Mouse (Mus musculus) c-Kit-negative CD71-positive TER-119-positive erythroid progenitor cells, embryonic 14.5 days (primary cell): ENCODE measurements at regions not wholly inside any gene's neighbourhood (a gene's known extent, or its start where the extent isn't known, plus 50 kb on each side); places are given as distances from the start of the nearest gene placed in this dataset.

Experiments used
- DNase-seq: peaks from one replicate; pipeline ENCODE4 v3.0.0-alpha.2; 2013; ENCODE audit warnings: low read depth, low spot score

- DNase-seq = no peak
Observed at GRCm38 (mm10) chr11:111706882-111707281, 640.9 kb downstream of the Kcnj2 start.

GRCm38 (mm10) chr11:111715401-111715800 lies 649.4 kb downstream of the Kcnj2 start:
- DNase-seq = no peak

DNA sequence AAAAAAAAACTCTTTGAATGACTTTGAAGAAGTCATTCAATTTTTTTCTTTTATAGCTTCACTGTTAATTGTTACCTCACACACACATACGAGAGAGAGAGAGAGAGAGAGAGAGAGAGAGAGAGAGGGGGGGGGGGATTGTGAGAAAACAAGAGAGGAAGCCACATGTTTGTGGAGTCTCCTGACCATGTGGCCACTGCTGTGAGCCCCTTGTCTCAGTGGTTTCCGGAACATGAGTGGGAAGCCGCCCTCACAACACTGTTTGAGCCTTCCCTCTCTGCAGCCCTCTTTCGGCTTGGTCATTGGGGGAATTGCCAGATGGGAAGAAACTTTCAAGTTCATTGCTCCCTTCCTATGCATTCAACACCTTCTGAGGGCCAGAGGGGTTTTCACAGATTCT lies 656.3 kb downstream of the Kcnj2 start:
- no peak for DNase-seq

- DNase-seq = no peak
Observed at GRCm38 (mm10) chr11:111728148-111728547, 662.2 kb downstream of the Kcnj2 start.

DNA sequence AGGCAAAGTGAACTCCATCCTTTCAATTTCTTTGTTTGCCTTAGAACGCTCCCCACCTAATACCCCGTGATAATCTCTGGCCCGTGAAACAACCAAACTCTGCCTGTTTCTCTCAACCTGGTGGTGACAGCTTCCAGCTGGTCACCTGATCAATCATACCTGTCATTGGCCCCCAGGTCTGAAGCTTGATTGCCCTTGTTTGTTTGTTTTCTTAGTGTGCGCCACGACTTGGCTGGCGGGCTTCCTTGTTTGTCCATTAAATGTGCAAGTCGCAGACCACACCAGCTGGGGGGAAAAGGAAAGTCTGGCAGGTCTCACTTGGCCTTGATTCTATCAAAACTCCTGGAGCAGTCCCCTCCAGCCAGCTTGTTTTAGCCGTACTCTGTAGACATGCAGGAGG lies 666.1 kb downstream of the Kcnj2 start:
- no peak for DNase-seq

DNA sequence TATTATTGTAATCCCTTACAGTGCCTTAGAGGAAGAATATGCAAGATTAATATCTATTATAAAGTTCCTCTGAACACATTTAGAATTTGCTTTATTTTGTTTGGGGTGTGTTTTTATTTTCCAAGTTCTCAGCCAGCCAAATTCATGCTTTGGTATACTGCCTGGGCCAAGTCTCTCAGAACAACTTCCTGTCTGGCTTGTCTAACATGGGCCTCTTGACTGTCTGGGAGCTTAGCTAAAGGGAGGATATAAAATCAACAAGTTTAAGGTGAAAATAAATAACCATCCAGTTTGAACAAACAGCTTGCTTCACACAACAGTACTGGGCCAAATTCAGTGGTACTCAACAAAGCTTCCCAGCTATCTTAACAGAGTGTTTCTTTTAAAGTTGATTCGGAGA lies 669.5 kb downstream of the Kcnj2 start:
- no peak for DNase-seq

DNA sequence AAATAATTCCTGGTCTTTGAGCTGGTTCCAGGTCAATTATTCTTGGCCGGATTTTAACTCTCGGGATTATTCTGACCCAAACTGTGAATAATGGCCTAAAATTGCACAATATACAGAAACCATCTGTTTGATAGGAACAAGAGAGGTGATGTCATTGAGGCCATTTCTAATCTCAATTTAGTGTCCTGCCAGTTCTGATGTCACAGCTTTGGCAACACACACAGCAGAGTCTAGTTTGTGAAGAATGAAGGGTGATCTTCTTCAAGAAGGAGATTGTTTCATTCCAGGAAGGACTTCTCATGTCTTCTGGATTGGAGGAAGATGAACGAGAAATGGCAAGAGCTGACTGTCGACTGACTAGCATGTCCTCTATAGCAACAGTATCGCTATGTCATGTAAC lies 670.0 kb downstream of the Kcnj2 start:
- DNase-seq = no peak

DNA sequence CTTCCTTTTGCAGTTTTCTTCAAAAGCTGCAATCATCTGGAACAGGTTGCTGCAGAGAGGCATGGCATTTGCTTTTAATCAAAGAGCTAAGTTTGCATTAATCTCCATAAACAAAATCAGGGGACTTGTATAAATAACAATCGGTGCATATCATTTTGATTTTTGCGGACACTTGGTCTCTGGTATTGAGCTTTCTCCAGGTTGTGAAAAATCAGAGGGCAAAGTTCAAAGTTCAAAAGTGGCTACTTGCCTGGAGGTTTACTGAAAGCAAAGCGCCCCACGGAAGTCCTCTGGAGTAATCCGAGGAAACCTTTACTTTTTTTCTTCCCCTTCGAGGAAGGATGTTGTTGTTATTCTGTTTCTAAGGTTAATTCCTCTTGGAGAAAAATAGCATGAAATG lies 677.4 kb downstream of the Kcnj2 start:
- DNase-seq = no peak

GRCm38 (mm10) chr11:111747262-111747946 lies 681.4 kb downstream of the Kcnj2 start:
- DNase-seq = no peak

DNA sequence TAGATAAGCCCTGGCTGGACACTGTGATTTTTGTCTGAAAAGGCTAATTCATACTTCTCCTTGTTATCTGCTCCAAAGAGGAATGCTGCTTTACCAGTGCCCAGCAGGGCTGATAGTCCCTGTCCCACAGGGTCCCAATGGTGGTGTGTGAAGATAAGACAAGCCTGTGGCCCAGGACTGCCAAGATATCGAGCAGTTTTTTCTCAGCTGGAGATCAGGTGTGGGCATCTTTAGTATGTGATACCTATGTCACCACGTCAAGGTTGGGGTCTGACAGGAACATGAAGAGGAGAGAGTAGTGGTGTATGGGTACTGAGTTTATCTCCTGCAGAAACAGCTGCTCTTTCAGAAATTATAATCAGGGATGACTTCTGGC lies 682.0 kb downstream of the Kcnj2 start:
- DNase-seq = no peak

GRCm38 (mm10) chr11:111748496-111748895 lies 682.5 kb downstream of the Kcnj2 start:
- DNase-seq = no peak

DNA sequence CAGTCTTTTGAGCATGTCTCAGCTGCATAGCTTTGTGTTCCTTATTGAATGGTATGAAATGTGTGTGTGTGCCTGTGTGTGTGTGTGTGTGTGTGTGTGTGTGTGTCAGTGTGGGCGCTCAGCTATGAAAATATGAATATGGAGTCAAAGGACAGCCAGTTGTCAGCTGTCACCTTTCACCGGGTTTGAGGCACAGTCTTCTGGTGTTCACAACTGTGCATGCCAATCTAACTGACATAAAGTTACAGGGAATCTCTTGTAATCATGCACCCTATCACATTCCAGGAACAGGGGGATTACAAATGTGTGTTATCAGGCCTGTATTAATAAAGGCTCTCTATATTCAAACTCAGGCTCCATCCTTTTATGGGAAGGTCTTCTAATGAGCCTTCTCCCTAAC lies 688.8 kb downstream of the Kcnj2 start:
- no peak for DNase-seq

GRCm38 (mm10) chr11:111763081-111763480 lies 697.1 kb downstream of the Kcnj2 start:
- DNase-seq = no peak

DNA sequence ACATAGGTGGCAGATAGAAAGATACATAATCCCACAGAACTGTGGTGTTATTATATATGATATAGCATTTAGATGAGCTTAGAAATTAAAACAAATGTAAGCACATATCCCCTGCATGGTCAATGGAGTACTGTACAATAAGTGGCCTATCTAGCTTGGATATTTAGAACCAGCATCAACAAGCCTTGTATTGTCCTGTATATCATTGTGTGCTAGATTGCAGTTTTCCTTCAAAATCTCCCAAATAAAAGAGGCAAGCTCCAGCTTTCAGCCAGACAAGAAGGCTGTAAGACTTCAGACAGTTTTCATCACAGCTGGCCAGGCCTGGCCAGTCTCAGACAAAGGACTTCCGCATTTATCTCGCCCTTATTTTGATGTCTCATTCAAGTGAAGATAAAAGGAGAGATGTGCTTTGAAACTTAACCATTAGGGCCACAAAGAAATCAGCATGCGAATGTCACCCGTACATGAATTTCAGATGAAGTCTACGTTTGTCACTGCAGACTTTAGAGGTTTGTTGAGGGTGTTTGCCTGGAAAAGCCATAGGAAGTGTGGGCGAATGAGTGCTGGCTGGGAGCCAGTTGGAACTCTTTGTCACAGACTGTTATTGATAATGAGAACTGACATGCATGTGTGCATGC lies 700.5 kb downstream of the Kcnj2 start:
- DNase-seq = no peak

DNA sequence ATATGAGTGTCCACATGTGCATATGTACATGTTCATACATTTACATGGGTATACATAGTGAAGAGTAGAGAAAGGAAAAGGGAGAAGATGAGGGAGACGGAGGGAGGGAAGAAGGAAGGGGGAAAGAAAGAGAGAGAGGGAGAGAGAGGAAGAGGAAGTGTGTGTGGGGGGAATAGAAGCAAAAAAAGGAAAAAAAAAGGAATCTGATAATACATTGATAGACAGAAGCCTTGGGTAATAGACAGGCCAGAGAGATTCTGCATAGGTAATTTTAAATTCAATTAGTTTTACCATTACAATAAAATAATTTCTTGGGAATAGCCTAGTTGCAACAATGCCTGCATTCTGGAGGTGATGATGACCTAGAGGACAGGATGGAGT lies 701.0 kb downstream of the Kcnj2 start:
- DNase-seq = no peak

DNA sequence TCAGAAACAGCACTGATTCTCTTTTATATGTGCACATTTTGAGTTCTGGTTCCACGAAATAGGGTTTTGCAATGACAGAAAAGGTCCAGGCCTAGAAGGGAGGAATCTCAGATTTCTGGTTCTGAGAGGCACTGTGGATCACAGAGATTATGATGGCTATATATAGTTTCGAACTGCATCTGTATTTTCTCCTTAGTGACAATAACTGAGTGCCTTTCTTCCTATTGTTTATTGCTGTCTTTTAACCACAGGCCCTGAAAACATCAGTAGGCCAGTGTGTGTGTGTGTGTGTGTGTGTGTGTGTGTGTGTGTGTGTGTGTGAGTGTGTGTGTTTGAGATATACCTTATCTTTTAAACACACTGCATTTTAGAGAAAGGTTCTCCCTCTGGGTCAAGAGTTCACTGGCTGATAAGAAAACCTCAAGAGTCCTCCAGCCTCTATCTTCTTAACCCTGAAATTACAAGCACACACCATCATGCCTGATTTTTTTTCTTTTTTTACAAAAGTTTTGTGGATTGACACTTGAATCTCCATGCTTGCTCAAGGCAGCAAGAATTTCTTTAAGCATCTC lies 708.2 kb downstream of the Kcnj2 start:
- no peak for DNase-seq

GRCm38 (mm10) chr11:111781321-111781720 lies 715.4 kb downstream of the Kcnj2 start:
- no peak for DNase-seq

DNA sequence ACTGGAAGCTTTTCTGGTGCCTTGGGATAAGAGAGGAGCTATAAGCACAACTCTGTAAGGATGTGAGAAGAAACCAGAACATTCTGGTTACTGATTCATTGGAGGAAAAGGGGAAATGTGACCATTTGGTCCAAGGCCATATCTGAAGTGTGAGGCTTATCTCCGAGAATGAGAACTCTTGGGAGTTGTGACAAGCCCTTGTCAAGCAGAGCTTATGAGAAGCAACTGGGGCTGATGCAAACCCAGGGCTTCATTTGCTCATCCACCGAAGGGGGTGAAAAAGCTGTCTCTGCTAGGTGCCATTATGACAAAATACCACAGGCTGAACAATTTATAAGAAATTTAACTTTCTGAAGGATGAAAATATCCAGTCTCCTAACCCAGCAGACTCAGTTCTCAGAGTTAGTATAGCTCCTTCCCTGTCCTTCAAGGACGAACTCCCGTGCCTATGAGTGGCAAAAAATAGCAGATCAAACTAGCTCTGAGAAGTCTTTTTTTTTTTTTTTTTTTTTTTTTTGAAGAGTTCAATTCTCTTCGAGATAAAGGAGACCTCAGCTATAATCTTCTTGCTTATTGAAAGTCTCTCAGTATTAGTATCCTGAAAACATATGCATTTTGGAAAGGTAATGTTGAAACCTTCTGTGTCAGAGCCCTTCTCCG lies 725.4 kb downstream of the Kcnj2 start:
- DNase-seq = no peak

GRCm38 (mm10) chr11:111801033-111801432 lies 735.1 kb downstream of the Kcnj2 start:
- no peak for DNase-seq

DNA sequence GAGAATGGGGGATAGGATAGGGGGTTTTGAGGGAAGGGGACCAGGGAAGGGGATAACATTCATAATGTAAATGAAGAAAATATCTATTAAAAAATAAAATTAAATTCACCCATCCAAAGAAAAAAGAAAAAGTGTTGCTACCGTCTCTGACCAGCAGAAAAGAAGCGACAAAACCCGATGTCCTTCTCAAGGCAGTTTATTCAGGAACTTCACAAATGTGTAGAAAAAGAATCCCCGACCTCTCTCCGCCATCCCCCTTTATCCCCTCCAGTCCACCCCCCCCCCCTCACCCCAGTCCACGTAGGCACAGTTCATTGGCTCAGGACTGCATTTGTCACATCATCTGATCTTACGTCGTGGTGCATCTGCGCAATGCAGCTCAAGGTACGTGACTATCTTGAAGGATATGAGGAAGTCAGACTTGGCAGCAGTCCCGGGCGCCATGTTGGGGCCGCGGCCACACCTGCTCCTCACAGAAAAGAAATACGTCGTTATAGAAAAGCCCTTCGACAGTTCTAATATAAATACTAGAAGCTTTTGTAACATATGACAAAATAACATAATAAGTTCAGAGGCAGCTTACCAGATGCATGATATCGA lies 750.3 kb downstream of the Kcnj2 start:
- no peak for DNase-seq

- no peak for DNase-seq
Observed at GRCm38 (mm10) chr11:111818124-111818523, 752.2 kb downstream of the Kcnj2 start.

- DNase-seq = no peak
Observed at GRCm38 (mm10) chr11:111820356-111820755, 754.4 kb downstream of the Kcnj2 start.
